Mouse (Mus musculus) G1E (cell line): Measurements from ENCODE around the gene 4930513O06Rik. TPM values are rescaled to one million over a fixed set of nuclear protein-coding genes. Genes with fewer than 3 reads are reported as not detected.

Source experiments
- ATAC-seq: 2 replicates; pipeline ENCODE4 v1.8.0; 2016; ENCODE audit warnings: mild to moderate bottlenecking; ENCODE audit not compliant: insufficient number of reproducible peaks, poor library complexity, low FRiP score, severe bottlenecking; ENCODE audit errors: extremely low read depth
- DNase-seq: peaks from one replicate; pipeline ENCODE4 v3.0.0; 2012; ENCODE audit warnings: low spot score
- H3K27me3 ChIP-seq: 2 replicates; pipeline ENCODE4 v1.6.1; 2012; ENCODE audit warnings: mild to moderate bottlenecking, low read length, inconsistent platforms; ENCODE audit not compliant: insufficient read depth
- H3K36me3 ChIP-seq: replicated peaks from 2 replicates; pipeline ENCODE3; 2012; ENCODE audit warnings: mild to moderate bottlenecking, inconsistent platforms
- H3K4me1 ChIP-seq: 2 replicates; pipeline ENCODE4 v1.6.1; 2012; ENCODE audit warnings: low read depth, low read length, inconsistent platforms, mixed read lengths; ENCODE audit not compliant: insufficient read depth
- H3K4me3 ChIP-seq: 2 replicates; pipeline ENCODE4 v1.5.1; 2012; ENCODE audit warnings: low read depth, mild to moderate bottlenecking, inconsistent platforms, low read length, moderate library complexity, mixed read lengths
- H3K9me3 ChIP-seq: replicated peaks from 2 replicates; pipeline ENCODE4 v1.6.1; 2012; ENCODE audit warnings: inconsistent platforms
- CTCF ChIP-seq: IDR thresholded peaks from 2 replicates; pipeline ENCODE4 v1.5.1; 2012; ENCODE audit warnings: low read depth, low read length, inconsistent platforms, mixed read lengths
- GATA1 ChIP-seq: IDR thresholded peaks from 2 replicates; pipeline ENCODE4 v1.6.1; 2012; ENCODE audit warnings: borderline replicate concordance, low read length, inconsistent platforms, mixed read lengths
- GATA2 ChIP-seq: IDR thresholded peaks from 2 replicates; pipeline ENCODE4 v1.6.1; 2012; ENCODE audit warnings: low read depth, low read length, inconsistent platforms, borderline replicate concordance
- POLR2AphosphoS5 ChIP-seq: IDR thresholded peaks from 2 replicates; pipeline ENCODE4 v1.6.1; 2012; ENCODE audit warnings: low read depth, low read length, inconsistent platforms; ENCODE audit not compliant: insufficient replicate concordance
- TAL1 ChIP-seq: conservative IDR thresholded peaks from 2 replicates; pipeline ENCODE4 v1.6.1; 2012; ENCODE audit warnings: low read depth, low read length, inconsistent platforms, mixed read lengths
- polyA plus RNA-seq: library from polyadenylated mRNA; stranded (reverse); fragments of >175 nt; gene quantifications from 2 replicates; pipeline ENCODE4 v1.2.3, GENCODE M21; 2012
- total RNA-seq, 2 experiments: library from RNA; stranded (forward) in 1 of 2; stranded (reverse) in 1 of 2; fragments of 200-1000 nt in 1 of 2; fragments of >200 nt in 1 of 2; fragmentation: Nextera tagmentation in 1 of 2; gene quantifications; 2 replicates each; pipeline ENCODE4 v1.2.3; 2014 to 2017

Gene 4930513O06Rik
- total and polyA plus RNA-seq, 3 experiments = not detected

GRCm38 (mm10) chrX:139078493-139078892 lies 7.5 kb upstream of the 4930513O06Rik start:
- no peaks in the 10 kb centered on the region for H3K36me3 ChIP-seq
- ATAC-seq (no peak), DNase-seq (no peak)
- H3K4me3 ChIP-seq = no peak overlapping the region
- no peaks in the 10 kb centered on the region for H3K9me3 ChIP-seq
- no peaks in the 10 kb centered on the region for H3K27me3 ChIP-seq
- TF ChIP-seq CTCF = no peak
- no peak for TF ChIP-seq GATA1
- TF ChIP-seq POLR2AphosphoS5 = no peak
- TF ChIP-seq TAL1 = no peak
- no peak for TF ChIP-seq GATA2
- no peaks in the 10 kb centered on the region for H3K4me1 ChIP-seq

- no peak within 1 kb of the TSS for H3K4me3 ChIP-seq
- TF ChIP-seq TAL1 (no peak), CTCF (no peak), GATA2 (no peak), GATA1 (no peak), POLR2AphosphoS5 (no peak)
- H3K27me3 ChIP-seq = no peaks in the 10 kb centered on the region
- no peaks in the 10 kb centered on the region for H3K36me3 ChIP-seq
- H3K4me1 ChIP-seq = no peaks in the 10 kb centered on the region
- no peaks in the 10 kb centered on the region for H3K9me3 ChIP-seq
- no peak for DNase-seq
- ATAC-seq = no peak
Measured at GRCm38 (mm10) chrX:139085077-139085476, 966 bp upstream of the 4930513O06Rik start, which contains the start of gene Serpina7. TSS of gene Serpina7 (minus strand) at chrX:139085236.

GRCm38 (mm10) chrX:139097197-139097596 lies 11.2 kb downstream of the 4930513O06Rik start:
- Histone ChIP-seq H3K27me3 (no peaks in the 10 kb centered on the region), H3K4me3 (no peak overlapping the region), H3K4me1 (no peaks in the 10 kb centered on the region), H3K9me3 (no peaks in the 10 kb centered on the region), H3K36me3 (no peaks in the 10 kb centered on the region)
- TF ChIP-seq CTCF (no peak), TAL1 (no peak), GATA1 (no peak), GATA2 (no peak)
- DNase-seq (no peak), ATAC-seq (no peak)

- H3K4me3 ChIP-seq = no peak overlapping the region
- H3K4me1 ChIP-seq = no peaks in the 10 kb centered on the region
- DNase-seq = no peak
- no peaks in the 10 kb centered on the region for H3K36me3 ChIP-seq
- no peak for ATAC-seq
- H3K9me3 ChIP-seq = no peaks in the 10 kb centered on the region
- H3K27me3 ChIP-seq = no peaks in the 10 kb centered on the region
- no peak for TF ChIP-seq GATA2
- no peak for TF ChIP-seq POLR2AphosphoS5
- TF ChIP-seq CTCF = no peak
- no peak for TF ChIP-seq GATA1
- TF ChIP-seq TAL1 = no peak
Measured at GRCm38 (mm10) chrX:139134031-139134430, 48.0 kb downstream of the 4930513O06Rik start.

Other genes starting within 250 kb of the 4930513O06Rik start
- not detected in 2 replicates for gene Nrk, start 171.8 kb upstream of the 4930513O06Rik start, total RNA-seq (2014; fragmentation: Nextera tagmentation)
- gene Nrk, start 171.8 kb upstream of the 4930513O06Rik start, total RNA-seq (2017) = 0.33 TPM in 1 of 2 replicates, not detected in the other
- gene Nrk, start 171.8 kb upstream of the 4930513O06Rik start, polyA plus RNA-seq = not detected in 2 replicates
- gene Serpina7, start 1.0 kb upstream of the 4930513O06Rik start, total RNA-seq (2014; fragmentation: Nextera tagmentation) = not detected in 2 replicates
- 0.16 TPM in 1 of 2 replicates, not detected in the other for gene Serpina7, start 1.0 kb upstream of the 4930513O06Rik start, total RNA-seq (2017)
- gene Serpina7, start 1.0 kb upstream of the 4930513O06Rik start, polyA plus RNA-seq = not detected in 2 replicates
- not detected in 2 replicates for gene 4933428M09Rik, start 93.0 kb downstream of the 4930513O06Rik start, total RNA-seq (2014; fragmentation: Nextera tagmentation)
- gene 4933428M09Rik, start 93.0 kb downstream of the 4930513O06Rik start, total RNA-seq (2017) = 0.27 TPM in 1 of 2 replicates, not detected in the other
- not detected in 2 replicates for gene 4933428M09Rik, start 93.0 kb downstream of the 4930513O06Rik start, polyA plus RNA-seq
- gene Mum1l1, start 123.8 kb downstream of the 4930513O06Rik start, total RNA-seq (2014; fragmentation: Nextera tagmentation) = not detected in 2 replicates
- not detected in 2 replicates for gene Mum1l1, start 123.8 kb downstream of the 4930513O06Rik start, total RNA-seq (2017)
- not detected in 2 replicates for gene Mum1l1, start 123.8 kb downstream of the 4930513O06Rik start, polyA plus RNA-seq
- gene Trap1a, start 247.4 kb downstream of the 4930513O06Rik start, total RNA-seq (2014; fragmentation: Nextera tagmentation) = not detected in 2 replicates
- not detected in 2 replicates for gene Trap1a, start 247.4 kb downstream of the 4930513O06Rik start, total RNA-seq (2017)
- gene Trap1a, start 247.4 kb downstream of the 4930513O06Rik start, polyA plus RNA-seq = not detected in 2 replicates